Mouse (Mus musculus) thymus, postnatal 10 days (tissue): ENCODE results near the gene Sema4b.

ENCODE experiments used
- DNase-seq, 2 experiments: peaks; one replicate each; pipeline ENCODE4 v3.0.0; 2021; ENCODE audit warnings: low spot score in 2 of 2

The Sema4b gene

DNA sequence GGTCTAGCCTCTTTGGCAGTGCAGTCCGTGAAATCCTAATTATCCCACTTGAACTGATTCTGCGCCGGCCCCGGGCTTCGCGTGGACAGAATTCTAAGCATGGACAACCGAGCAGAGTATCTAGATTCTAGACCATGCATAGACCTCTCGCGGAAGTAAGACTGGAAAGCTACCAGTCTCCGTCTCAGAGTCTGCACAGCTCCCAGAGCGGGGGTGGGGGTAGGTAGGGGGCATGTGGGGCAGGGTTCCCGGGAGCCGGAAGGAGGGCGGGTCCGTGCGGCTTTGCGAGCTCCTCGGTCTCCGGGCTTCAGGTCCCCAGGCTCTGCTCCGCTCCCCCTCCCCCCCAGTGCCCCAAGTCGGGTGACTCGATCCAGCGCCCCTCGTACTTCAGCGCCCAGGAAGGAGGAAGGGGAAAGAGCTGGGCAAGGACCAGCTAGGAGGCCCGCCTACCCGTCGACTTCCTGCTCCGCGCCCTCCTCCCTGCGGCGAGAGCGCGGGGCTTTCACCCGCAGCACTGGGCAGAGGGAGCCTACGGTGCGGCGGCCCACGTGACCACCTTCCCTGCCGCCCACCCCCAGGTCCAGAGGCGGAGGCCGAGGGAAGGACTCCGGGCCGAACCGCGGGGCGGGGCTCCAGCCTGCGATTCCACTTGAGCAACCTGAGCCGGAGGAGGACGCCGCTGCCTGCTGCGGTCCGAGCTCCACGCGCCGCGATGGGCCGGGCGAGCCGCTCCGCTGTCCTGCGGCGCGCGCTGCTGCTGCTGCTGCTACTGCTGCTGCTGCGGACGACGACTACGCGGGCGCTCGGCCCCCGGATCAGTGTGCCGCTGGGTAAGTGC lies 11.5 kb downstream of the Sema4b start:
- peak; percentile 67 to 69 for DNase-seq

DNA sequence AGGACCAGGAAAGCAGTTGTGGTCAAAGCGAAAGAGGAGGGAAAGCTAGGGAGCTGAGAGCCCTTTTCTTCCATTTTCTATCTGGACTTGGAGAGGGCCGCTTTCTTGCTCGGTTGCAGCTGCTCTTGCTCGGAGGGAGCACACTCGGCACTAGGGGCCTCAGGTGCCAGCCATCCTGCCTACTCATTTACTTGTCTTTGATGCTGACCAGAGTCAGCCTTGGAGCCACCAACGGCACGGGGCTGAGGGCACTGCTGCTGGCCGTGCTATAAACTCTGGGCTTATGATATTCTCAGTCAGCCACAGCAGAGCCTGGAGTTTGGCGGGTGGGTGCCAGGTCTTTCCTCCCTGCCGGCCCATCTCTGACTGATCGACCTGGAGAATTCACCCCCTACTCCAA lies 12.2 kb downstream of the Sema4b start:
- DNase-seq, result no peak

DNA sequence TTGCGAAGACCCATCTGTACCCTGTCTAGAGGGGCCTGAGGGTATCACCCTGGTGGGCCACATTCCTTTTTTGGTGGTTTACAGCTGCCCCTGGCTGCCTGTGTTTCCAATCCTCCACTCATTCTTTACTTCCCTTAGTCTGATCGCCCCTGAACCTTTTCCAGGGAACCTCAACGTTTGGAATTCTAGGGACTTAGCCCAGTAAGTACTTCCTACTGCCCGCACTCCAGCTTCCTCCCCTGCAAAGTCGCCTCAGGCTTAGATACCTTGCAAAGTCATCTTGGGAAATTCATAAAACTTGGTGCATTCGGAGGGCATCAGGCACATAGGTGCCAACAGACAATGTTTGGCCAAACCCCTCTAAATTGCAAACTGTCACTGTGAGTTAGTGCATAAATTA lies 12.6 kb downstream of the Sema4b start:
- no peak for DNase-seq

DNA sequence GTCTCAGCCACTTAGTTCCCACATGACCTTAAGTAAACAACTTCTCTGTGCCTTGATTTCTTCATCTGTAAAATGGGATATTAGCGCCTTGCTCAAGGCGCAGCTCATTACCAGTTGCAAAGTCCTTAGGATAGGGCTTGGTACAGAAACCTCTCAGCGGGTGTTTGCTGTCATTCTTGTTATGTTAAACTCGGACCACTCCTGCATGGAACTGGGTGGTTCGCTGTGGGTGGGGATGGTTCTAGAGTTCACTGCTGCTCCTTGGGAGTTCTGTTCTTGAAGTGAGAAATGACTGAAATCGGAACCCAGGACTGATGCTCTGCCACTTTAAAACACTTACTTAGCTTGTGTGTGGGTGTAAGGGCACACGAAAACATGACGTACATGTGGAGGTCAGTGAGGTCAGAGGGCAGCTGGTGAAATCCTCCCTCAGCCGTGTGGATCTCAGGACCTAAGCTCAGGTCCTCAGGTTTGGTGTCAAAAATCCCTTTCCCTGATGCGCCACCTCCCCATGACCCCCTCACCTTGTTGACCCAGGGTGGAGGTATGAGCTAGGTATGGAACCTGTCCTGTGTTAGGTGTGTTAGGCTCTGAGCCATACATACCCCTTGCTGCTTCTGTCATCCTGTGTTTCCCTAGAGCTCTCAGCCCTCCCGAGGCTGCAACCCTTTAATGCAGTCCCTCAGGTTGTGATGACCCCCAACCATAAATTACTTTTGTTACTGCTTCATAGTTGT lies 13.4 kb downstream of the Sema4b start:
- DNase-seq, result no peak

GRCm38 (mm10) chr7:80200588-80200945 lies 13.9 kb downstream of the Sema4b start:
- DNase-seq, result no peak

DNA sequence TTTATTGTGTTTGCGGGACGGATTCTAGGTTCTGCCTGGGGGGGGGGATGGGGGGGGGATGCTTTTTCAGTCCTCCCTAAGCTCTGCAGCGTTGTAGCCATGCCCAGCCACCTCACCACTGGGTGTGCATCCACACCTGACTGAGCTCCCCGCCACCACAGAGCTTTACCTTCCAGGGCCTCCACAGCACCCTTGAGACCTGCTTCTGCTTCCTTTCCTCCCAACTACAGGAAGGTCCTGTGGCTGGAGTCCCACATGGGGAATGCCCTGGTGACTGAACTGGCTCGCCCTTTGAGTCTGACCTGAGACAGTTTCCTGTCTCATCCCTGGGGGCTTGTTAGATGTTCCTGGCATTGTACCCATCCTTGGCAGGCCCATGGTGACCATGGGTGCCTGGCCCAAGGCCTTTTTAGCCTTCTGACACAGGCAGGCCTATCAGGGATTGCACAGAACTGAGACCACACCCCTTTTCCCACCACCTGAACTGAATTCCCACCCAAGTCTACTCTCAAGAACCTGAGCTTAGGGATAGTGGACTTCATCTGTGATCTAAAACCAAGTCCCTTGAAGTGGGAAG lies 14.4 kb downstream of the Sema4b start:
- no peak for DNase-seq

DNA sequence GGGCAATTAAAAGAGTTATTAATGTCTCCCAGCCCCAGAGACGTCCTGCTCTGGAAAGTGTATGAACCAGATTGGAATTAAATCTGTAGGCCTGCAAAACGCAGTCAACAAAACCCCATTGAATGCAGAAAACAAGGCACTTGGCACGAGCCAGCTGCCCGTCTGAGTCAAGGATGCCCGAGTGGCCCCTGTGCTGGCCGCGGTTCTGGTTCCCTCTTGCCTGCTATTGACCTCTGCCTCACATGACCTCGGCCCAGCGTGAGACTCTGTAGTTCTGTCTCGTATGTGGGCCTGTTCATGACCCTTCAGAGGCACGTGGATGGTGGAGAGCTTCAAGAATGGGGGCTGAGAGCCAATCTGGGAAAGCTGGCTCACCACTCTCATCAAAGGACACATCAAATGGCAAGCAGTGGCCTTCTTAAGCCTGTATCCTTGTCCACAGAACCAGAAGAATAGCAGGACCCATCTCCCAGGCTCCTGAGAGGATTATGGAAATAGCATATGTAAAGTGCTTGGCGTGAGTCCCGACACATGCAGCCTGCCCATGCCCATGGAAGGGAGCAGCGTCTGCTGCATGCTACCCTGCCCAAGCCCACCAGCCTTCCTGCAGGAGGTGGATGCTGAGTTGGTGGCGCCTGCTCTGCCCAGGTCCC lies 15.4 kb downstream of the Sema4b start:
- no peak for DNase-seq

- DNase-seq, result no peak
Measured at GRCm38 (mm10) chr7:80202961-80203360, 16.3 kb downstream of the Sema4b start.

DNA sequence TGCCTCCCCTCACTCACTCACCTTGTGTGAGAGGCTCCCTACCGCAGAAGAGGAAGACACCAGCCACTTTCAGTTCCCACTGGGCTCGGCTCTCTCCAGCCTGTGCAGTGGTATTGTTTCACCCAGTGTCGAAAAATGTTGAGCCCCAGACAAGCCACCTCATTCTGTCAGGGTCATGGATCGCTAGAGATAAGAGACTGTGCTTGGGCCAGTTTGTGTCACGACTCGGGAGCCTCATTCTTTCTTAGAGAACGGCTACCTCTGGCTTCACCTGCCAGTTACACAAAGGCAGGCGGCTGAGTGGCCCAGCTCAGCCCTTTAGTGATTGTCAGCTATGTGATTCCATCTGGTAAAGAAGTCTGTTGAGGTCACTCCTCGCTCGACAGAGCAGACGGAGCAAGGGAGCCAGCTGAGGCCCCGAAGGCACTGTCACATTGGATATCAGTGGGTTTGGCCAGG lies 17.0 kb downstream of the Sema4b start:
- DNase-seq, result no peak

GRCm38 (mm10) chr7:80204362-80204761 lies 17.7 kb downstream of the Sema4b start:
- no peak for DNase-seq

- DNase-seq, result no peak
Measured at GRCm38 (mm10) chr7:80204961-80205360, 18.3 kb downstream of the Sema4b start.

DNA sequence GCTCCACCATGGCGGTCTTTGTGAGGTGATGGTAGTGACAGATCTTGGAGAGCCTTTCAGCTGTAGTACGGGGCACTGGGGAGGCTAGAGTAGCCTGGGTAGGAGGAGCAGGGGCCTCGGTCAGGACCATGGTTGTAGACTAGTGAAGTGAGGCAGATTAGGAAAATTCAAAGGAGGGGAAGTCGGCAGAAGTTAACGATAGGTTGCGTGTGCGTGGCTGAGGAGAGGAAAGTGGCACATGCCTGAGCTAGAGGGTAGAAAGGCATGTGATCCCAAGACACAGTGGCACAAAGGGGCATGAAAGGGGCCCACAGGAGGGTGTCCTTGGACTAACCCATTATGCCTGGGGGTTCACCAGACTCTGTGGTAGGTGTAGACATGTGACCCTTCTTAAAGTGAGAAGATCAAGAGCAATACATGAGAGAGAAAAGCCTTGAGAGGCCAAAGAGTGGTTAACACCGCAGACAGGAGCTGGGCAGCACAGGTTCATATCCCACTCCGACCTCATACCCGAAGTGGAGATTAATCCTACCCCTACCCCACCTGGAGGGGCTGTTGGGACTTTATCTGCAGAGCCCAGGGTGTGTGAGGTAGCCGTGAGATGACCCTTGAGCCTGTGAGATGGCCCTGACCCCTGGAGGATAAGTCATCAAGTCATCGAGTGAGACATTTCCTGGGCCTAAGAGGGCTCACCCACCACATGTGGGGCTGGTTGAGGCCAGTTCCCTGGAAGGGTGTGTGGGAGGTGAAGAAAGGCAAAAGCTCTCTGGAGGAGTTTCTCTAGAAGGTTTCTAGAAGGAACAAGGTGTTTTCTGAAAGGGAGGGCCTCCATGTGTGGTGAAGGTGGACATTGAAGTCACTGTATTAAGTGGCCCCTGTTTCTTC lies 19.3 kb downstream of the Sema4b start:
- DNase-seq, result no peak

GRCm38 (mm10) chr7:80207314-80207731 lies 20.7 kb downstream of the Sema4b start:
- no peak for DNase-seq

- no peak for DNase-seq
Measured at GRCm38 (mm10) chr7:80208026-80208642, 21.5 kb downstream of the Sema4b start.

DNA sequence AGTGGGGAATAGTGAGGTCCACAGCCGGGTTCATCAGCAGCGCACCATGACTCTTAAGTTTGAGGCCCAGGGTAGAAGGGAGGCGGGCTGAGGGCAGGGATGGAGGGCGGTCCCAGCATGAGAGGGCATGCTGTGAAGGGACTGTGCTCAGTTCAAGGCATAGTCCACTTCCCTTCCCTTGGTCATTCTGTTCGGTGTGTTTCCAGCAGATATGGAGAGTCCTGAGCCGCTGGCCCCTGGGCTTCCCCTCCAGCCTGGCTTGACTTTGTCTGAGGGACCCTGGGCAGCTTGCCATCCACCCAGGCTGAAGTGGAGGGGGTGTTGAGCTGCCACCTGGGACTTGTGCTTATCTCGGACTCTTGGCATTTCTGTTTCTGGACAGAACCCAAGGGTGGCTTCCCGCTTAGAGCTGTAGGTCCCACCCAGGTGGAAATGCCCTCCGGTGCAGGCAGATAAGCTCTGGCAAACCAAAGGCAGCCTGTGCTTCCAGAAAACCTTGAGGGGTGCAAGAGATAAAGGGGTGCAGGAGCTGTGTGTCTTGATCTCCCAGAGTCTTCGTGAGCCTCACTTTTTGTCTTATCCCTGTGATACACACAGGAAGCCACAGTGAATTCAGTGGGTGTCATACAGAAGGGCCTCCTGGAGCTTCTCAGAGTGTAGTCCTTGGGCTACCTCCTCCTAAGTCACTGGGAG lies 22.2 kb downstream of the Sema4b start:
- DNase-seq, result no peak

DNA sequence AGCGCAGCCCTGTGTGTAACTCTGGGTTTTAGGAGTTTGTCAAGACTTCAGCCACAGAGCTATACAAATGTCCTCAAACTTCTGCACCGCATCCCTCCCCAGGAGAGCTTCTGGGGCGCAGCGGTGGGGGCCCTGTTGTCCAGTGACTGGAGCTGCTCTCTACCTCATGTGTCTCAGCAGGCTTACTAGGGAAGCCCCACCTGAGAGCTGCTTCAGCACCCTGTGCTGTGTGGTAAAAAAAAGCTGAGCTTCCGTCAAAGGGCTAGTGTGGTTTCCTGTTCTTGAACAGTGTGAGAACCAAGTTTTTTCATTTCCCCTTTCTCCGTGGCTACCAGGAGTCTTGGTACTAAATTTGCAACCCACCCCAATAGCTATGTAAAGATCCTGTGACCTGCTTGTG lies 23.0 kb downstream of the Sema4b start:
- DNase-seq, result peak; percentile 60 to 64

DNA sequence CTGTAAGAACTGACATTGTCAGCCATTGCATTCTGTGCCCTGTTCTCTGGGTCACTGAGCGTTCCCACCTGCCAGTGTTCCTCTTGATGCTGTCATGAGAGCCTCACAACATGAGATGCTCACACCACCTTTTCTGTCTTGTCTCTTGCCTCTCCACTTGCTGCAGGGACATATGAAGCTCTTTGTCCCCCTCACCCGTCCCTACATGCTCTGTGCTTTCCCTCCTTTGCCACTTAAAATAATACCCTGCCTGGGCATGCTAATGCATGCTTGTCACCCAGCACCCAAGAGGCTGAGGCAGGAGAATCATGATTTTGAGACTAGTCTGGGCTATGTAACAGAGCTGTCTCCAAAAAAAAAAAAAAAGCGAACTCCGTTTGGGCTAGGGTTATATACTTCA lies 24.3 kb downstream of the Sema4b start:
- DNase-seq, result no peak

- DNase-seq, result no peak
Measured at GRCm38 (mm10) chr7:80213604-80214003, 27.0 kb downstream of the Sema4b start.

DNA sequence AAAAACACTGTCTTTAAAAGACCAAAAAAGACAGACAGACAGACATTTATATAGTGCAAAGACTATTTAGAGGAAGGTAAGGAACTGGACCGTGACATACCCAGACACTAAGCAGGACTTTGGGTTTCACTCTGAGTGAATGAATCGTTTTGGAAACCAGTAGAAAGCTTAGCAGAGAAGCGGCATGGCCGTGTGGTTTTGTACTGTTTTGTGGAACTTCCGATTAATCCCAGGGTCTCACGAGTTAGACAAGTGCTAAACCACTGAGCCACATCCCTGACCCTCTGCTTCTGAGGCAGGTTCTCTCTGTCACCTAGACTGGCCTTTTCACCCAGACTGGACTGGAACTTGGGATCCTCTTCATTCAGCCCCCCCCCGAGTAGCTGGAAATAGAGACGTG lies 27.8 kb downstream of the Sema4b start:
- no peak for DNase-seq

DNA sequence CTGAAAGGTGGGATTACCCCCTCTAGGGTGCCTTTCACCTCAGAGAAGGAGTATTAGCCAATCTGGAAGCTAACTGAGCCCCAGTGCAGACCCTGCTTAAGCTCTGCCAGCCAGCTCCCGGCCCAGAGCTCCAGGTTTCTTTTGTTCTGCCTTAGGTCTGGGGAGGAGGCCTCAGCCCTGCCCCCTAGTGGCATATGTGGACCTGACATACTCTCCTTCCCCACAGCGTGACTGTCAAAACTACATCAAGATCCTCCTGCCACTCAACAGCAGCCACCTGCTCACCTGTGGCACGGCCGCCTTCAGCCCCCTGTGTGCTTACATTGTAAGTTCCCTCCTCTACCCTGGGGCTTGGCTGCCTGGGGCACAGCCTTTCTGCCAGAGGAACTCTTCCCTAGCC lies 28.8 kb downstream of the Sema4b start:
- DNase-seq, result peak; percentile 73 to 90
